Mouse (Mus musculus) heart, adult 11 months (tissue): Measurements from ENCODE around the gene Pam.

Experiments used
- DNase-seq: peaks from one replicate; pipeline ENCODE4 v3.0.0; 2022

Pam gene

DNA sequence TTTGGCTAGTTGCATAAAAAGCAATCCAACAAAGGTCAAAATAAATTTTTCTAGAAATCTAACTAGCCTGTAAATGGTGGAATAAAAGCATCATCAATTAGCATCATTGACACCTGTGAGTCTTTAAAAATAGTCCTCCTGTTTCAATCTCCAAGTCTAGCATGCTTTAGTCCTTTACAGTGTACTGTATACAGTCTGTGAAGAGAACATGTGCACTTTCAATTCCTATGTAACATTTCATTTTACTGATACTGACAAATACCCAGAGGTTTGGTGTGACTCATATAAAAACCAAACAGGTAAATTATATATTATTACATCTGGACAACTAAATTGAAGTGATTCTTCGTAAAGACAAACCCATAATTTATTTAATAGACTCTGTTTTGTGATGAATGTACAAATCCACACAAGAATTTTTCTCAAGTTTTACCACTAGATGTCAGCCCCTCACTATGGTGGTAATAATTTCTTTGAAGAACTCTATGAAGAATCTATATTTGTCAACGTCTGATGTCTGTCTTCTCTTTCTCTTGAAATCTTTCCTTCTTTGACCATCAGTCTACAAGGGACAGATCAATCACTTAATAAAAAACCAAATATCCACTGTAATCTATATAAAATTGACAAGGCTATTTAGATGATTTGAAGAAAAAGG is 286.1 kb downstream of the Pam start:
- DNase-seq: no peak

DNA sequence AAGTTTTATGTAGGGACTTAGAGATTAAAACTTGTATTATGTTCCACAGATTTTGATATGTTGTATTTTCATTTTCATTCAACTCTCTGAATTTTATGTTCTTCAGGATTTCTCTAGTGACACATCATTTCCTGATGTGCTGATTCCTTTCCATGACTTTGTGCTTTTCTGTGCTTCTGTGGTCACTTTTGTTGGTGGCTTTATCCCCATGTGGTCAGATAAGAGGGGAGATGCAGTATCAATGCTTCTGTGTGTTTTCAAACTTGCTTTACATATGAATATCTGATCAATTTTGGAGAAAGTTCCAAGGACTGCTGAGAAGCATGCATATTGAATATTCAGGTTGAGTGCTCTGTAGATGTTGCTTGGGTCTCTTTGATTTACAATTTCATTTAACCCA is 290.9 kb downstream of the Pam start:
- DNase-seq: peak; percentile 35

DNA sequence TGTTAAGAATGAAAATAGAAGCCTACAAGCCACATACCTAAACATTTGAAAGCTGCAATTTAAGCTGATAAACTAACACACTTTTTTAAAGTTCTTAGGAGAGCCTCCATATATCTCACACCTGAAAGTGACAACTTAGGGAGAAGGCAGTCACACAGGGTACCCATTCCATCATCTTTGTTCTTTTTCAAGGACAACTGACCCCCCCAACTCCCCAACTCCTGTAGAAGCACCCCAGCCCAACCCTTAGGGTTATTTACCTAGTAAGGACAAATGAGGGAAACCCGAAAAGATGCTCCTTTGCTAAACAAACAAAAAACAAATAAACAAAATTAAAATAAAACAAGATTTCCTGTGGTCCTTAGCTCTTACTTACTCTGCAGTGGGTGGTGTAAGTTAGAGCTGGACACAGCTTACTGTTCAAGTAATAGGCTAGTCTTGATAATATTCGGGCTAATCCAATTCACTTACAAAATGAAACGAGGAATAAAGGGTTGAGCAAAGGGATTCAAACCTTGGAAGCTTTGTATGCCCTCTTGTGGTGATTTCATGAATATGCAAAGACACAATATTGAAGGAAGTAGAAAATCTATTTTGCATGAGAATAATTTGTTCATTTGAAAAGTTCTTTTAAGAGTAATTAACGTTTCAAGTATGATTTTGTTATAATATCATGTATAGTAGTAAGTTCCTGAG is 293.1 kb downstream of the Pam start:
- no peak for DNase-seq

DNA sequence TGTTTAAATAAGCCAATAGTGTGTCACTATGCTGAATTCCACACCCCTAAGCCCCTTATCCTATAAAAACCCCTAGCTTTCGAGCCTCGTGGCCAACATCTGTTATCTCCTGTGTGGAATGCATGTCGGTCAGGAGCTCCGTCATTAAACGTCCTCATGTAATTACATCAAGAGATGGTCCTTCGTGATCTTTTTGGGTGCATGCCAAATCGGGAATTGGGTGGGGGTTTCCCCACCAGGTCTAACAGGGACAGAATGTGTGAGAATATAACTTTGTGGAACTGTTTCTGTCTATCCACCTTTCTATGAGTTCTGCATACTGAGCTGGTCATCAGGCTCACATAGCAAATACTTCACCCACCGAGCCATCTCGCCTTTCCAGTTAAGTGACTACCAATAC is 299.5 kb downstream of the Pam start:
- peak; percentile 65 for DNase-seq

DNA sequence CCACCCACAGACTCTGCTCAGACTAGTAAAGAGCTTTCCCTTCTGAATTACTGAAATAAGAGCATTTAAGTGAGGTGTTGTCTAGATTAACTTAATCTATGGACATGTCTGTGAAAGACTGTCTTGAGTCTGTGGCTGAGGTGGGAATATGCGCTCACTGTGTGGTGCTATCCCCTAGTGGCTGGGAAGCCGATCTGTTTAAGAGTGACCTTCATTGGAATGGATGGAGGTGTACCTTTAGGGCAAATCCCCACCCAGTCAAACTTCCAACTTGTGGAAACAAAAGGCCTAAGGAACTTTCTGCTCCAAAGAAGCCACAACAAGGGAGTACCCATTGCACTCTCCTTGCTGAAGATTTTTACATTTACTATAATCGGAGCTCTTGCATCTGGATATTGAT is 301.3 kb downstream of the Pam start:
- DNase-seq: peak; percentile 54

DNA sequence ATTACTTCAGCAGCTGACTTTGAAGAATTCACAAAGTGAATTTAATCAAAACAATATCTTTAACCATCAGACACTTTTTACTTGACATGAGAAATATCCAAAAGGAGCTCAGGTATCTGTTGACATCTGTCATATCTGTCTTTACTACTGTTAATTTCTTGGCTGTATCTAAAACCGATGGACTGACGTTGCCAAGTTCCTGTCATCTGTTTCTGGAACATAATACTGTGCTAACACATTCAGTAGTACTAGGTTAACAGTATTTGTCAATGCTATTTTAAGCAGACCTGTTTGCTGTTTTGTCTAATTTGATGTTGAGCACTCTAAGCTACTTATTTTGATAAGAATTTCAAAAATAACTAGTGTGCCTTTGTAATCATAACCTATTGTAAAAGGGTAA is 307.0 kb downstream of the Pam start:
- no peak for DNase-seq

DNA sequence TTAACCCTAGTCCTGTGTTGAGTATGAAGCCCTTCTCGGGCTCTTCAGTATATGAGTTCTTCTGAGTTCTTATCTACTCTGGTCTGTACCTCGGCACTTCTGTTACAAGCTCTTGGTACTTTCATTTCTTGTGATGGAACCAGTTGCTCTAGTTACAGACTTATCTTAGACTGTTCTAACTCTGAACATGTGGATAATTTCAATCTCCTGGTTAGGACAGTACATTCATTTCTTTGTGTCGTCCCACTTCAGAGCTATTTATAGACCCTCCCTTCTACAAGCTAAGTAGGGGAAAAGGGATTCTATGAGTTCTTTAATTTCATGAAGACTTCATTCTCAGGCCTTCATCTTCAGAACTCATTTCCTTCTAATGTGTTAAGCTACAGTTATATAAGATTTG is 307.8 kb downstream of the Pam start:
- no peak for DNase-seq

DNA sequence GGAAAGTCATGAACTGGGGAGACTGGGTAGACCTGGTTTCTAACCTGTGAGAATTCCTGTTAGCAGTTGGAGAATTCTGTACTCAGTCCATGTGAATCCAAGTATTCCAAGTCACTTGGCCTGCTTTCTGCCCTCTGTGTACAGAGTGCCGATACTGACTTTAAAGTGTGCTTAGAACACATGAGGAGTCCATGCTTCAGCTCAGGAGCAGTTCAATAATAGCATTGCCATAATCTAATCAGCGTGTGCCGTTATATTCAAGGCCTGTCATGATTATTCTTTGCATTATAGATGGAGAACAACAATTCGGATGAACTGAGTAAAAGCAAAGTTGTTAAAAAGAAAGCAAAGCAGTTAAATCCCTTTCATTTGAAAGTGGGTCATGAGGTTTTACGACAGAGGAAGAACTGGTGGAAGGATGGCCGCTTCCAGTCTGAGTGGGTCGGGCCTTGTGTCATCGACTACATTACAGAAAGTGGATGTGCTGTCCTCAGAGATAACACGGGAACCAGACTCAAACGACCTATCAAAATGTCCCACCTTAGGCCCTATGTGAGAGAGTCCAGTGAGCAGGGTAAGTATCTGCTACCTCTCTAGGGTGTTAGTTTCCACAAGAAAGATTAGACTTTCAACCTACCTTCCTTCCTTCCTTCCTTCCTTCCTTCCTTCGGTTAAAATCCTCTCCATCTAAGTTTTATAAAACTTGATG is 309.6 kb downstream of the Pam start:
- DNase-seq: no peak

DNA sequence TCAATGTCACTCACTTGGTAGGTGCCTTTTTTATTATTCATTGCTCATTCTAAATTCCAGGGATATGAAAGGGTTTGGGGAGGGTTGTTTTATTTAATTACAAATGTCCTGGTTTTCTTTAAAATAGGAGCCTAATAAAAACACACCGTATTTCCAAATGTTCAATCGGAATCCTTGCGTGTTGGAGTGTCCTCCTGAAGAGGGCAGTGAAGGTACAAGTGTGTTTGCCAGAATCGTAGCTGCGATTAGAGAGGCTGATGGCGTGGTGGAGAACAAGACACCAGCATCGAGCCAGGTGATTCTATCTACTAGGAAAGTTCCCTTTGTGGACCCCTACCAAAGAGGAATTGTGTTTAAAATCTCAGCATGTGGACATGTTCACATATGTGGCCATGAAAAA is 310.5 kb downstream of the Pam start:
- no peak for DNase-seq

DNA sequence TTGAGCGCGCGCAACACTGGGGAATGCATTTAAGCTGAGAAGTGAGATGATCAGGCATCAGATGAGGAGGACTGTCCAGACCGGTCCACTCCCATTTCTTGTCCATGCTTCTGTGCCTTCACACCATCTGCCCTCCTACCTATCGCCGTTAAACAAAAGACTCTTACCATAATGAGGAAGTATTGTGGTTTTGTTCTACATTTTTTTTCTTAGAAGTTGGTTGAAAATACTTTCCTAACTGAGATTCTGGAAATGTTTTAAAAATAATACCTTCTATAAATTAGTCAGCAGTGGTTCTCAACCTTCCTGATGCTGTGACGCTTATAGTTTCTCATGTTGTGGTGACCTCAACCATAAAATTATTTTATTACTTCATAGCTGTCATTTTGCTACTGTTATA is 313.8 kb downstream of the Pam start:
- DNase-seq: no peak

DNA sequence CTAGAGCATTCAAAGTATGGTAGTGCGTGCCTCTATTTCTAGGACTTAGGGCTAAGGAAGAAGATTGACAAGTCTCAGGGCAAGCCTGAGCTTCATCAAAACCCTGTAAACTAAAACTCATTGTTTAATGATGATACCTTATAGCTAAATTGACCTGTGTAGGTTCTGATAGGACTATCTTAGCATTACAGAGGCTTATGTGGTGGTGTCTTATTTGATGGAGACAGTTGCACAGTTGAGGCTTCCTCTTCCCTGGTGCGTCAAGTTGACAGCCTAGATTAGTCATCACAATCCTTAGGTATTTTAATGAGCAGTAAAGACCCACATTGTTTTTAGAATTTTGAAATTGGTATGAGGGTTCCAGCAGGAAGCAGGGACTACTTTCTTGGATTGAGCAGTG is 321.5 kb downstream of the Pam start:
- no peak for DNase-seq

DNA sequence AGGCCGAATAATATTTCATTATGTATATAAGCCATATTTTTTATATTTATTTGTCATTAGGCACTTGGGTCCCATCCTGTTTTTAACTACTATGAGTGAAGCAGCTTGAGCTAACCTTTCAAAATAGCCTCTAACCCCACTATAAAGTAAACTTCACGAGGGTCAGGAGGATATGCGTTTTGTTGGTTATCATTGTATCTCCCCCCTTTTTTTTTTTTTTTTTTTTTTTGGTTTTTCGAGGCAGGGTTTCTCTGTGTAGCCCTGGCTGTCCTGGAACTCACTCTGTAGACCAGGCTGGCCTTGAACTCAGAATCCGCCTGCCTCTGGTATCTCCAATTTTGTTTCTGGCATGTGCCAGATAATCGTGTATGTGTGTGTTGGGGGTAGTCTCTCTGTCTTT is 322.1 kb downstream of the Pam start:
- no peak for DNase-seq

DNA sequence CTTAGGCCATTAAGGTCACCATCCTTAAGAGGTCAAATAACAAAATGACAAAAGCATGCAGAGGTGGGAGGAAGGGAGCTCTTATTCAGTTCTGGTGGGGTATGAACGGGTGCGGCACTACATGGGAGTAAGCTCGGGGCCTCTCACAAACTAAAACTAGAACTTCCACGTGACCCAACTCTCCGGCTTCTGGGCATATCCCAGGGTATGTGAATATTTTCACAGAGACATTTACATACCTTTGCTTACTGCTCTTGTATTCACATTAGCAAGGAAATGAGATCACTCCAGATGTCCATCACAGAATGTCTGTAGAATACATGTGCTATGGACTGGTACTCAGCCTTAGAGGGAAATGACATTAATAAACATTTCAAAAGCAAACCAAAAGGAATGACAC is 323.7 kb downstream of the Pam start:
- no peak for DNase-seq

DNA sequence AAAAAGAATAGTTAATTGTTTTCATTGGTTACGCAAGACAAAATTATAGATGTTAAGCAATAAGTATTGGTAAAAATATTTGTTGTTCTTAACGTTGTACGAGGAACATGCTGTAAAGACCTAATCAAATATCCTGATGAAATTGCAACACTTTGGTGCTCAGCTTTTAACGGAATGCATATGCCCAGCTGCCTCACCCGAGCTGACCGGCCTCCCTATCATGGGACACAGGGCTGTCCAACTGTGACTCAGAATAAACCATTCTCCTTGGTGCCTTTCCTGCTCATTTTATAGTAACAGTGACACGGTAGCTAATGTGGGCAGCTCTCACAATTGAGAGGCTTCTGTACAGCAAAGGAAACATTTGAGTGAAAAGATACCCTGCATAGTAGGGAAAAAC is 324.3 kb downstream of the Pam start:
- DNase-seq: peak; percentile 95

DNA sequence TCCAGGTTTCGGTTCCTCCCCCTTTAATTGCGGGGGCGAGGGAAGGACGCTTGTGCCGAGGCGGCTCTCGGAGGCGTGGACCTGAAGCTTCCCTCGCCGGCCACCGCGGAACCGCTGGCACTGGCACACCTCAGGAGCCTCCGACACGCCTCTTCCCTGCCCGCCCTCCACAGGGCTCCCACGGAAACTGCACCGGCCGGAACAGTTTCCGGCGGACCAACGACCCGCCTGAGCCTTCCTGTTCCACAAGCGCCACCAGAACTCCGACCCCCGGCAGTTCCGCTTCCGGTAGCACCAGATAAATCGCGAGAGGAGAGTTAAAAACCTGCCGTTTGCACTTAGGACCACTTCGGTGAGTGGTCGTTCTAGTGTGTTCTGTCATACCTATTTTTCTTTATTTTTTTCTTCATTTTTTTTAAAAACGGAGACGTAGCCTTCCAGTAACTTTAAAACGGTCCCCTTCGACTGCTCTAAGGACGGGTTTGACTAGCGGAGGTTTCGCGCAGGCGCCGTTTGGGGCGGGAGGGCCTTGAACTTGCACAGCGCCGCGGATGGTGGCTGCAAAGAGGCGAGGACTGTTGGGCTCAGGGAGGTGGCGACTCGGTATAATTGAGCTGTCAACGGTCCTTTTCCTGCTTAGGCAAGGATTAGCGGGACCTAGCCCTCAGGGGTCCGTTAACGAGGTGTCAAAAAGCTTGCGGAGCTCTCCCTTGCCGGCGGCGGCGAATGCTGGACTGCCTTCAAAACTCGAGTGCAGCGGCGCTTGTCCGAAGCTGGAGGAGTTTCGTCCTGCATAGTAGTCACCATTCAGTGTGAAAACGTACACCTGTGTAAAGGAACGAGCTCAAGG is 325.3 kb downstream of the Pam start, which contains the start of the genes Gin1 and Ppip5k2:
Gene Gin1, plus strand, starts transcription at position 269 of the 850 bp plus-strand sequence.
Gene Ppip5k2, minus strand, starts transcription at position 508 of the 850 bp plus-strand sequence.
- DNase-seq: peak; percentile 99

DNA sequence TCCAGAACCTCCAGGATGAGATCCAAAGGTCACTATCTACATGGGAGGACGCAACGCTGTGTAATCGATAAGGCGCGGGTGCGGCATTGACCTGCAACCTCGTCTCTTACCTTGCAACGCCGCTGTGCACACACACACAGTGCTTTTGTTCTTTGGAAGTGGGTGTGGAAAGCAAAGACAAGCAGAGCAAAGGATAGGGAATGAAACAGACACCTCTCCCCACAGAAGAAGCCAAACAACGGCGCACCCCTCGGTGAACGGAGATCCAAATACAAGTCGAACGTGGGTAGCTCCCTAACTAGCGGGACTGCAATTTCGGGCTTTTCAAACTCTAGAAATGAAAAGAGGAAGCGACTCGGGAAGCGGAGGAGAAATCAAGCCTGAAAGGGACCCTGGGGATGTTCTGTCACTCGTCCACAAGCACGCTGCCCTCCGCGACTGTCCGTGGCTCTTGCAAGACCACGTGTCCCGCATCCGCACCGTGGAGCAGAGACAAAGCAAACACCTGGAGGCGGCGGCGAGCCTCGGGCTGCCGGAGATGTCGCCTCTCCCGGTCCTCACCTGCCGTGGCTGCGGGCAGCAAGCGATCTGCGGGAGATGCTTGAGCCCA is 326.0 kb downstream of the Pam start:
- DNase-seq: no peak

DNA sequence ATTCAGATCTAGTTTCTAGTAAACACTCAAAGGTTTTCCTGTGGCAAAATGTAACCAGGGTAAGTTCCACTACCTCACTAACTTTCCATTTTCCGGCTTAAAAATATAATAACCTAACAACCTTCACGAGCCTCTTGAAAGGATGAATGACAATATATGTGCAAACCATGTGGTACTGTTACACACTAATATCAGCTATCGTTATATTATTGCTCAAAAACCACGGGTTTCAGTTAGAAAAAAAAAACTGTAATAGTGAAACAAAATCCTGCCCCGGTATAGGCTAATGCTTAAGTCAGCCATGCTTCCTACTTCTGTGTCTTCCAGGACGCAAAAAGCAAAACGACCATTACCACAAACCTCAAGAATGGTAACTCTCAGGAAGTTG is 326.5 kb downstream of the Pam start:
- DNase-seq: no peak

DNA sequence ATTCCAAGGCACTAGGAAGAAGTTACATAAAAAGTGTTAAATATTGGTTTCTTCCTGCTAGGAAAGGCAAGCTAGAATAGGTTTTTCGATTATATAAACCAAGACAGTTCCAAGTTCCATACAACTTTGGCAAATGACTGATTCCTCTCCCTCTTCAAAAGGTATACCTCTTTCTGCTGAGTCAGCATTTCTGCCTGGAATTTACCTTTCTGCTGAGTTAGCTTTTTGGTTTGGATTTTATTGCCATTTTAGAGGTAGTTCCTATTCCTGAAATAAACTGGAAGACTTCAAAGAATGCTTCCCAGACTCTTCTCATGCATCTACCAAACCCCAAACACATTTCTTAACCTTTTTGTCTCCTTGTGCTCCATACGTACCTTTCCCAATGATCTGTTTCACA is 327.4 kb downstream of the Pam start:
- no peak for DNase-seq

DNA sequence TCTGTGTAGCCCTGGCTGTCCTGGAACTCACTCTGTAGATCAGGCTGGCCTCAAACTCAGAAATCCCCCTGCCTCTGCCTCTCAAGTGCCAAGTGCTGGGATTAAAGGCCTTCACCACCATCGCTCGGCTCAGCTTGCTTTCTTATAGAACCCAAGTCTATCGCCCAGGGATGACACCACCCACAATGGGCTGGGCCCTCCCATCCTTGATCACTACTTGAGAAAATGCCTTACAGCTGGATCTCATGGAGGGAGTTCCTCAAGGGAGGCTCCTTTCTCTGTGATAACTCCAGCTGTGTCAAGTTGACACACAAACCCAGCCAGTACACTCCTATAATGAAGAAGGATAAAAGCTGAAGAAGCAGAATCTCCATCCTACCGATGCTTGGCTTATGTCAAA is 329.7 kb downstream of the Pam start:
- DNase-seq: peak; percentile 80

DNA sequence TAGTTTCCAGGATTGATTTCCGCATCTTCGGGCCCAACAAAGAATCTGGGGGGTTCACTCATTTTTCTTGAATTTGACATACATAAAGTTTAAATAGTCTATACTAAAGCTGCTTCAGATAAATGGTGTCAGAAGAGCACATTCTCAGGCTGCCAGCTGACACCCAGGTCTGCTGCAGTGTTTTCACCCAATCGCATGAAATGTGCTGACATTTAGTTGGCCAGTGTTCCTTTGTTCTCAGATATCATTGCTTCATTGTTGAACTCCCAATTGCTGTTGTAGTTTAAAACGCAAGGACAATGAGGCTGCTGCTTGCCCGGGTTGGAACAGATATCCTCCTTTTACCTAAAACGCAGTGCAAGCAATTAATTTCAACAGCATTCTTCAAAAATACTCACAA is 334.0 kb downstream of the Pam start:
- DNase-seq: peak; percentile 92

DNA sequence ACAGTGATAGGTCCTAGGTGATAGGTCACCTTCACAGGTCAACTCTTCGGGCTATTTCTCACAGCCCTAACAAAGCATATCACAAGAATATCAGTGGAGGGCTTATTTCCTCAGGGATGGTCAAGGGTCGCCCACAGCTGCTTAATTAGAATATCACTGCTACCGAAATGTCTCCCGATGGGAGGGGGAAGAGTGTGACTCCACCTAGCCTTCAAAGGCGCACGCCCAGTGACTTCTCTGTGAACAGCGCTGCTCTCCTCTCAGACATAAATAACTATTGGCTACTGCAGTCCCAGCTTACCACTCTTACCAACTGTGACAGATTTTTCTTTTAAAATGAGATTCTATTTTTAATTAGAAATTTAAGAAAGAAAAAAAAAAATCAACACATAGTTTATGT is 334.8 kb downstream of the Pam start:
- DNase-seq: peak; percentile 89

DNA sequence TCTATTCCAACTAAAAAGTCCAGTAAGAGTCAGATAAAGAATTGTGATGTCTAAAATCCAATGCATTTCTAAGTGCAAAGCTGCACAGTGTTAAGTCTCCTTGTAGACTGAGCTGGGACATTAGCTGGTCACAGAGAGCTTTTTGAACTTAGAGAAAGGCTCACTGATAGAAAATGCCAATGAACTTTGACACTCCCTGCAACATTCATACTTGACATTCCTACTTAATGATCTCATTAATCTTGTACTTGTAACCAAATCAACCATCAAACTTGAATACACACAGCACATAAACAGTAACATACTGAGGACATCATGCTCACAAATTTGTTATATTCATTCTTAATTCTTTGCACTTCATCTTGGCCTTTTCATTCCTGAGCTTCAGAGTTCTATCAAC is 335.6 kb downstream of the Pam start:
- DNase-seq: no peak

DNA sequence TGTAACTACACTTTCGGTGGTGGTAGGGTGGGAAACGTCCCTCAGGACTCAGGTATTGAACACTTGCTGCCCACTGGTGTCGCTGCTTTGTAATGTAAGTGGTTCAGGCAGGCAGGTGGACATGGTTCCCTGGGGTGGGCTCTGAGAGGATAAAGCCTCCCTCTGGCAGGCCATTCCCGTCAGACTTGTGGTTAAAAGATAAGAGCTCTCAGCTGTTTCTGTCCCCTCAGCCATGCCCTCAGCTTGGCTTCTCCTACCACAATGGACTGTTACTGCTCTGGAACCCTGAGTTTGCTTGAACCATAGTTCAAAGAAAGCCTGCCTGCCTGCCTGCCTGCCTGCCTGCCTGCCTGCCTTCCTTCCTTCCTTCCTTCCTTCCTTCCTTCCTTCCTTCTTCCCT is 341.1 kb downstream of the Pam start:
- no peak for DNase-seq
